Mouse (Mus musculus) cerebellum, adult 9-11 months (tissue): ENCODE measurements around the gene 1700042G07Rik.

Source experiments
- DNase-seq: peaks from one replicate; pipeline ENCODE4 v3.0.0; 2022

Gene 1700042G07Rik

GRCm38 (mm10) chr4:116164759-116165554 is 8.2 kb upstream of the 1700042G07Rik start:
- no peak for DNase-seq

- DNase-seq, result no peak
These were observed 7.3 kb upstream of the 1700042G07Rik start for GRCm38 (mm10) chr4:116165708-116166407.

DNA sequence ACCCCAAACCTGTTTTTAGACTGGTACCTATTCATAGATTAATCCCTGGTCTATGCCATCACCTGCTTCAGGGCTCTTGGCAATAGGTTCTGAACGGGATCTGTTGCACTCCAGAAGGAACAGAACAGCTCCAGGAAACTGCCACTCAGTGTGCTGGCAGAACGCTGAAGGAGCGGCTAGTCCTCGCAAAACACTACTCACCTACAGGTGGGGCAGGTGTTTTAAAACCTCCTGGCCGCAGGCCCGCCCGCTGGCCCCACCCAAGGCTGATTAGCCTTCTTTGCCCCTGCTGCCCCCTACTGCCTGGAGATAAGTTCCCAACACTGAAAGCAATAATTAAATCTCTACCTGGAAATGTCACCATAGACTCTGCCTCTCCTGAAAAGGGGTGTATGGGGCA is 5.8 kb upstream of the 1700042G07Rik start, which contains the start of gene Tspan1:
Gene Tspan1, minus strand, starts transcription at position 198 of the 400 bp plus-strand sequence.
- no peak for DNase-seq

DNA sequence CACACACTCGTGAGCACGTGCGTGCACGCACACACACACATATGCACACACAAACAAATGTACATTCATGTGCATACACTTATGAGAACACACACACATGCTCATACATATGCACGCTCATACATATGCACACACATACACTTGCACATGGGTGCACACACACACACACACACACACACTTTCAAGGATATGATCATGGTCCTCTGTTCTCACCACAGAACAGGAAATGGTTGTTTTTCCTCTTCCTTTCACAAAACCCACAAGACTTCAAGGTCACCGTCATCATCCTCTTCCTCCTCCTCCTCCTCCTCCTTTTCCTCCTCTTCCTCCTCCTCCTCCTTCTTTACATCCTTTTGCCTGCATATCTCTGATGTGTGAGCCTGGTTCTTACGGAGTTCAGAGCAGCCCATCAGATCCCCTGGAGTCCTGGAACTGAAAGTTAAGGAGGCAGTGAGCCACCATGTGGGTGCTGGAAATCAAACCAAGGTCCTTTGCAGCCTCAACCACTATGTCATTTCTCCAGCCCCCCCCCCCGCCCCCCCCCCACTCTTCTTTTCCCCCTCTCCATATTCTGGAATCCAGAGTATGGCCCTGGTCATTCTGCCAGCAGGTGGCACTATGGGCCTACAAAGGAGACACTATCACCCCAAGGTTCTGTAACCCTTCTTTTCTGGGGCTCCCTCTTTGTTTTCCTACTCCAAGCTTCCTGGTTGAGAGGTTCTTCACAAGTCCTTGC is 4.4 kb upstream of the 1700042G07Rik start:
- DNase-seq, result peak; percentile 82

GRCm38 (mm10) chr4:116169353-116169672 is 3.9 kb upstream of the 1700042G07Rik start:
- DNase-seq, result no peak

- DNase-seq, result peak; percentile 57
These were observed 580 bp downstream of the 1700042G07Rik start for GRCm38 (mm10) chr4:116173752-116174151.

DNA sequence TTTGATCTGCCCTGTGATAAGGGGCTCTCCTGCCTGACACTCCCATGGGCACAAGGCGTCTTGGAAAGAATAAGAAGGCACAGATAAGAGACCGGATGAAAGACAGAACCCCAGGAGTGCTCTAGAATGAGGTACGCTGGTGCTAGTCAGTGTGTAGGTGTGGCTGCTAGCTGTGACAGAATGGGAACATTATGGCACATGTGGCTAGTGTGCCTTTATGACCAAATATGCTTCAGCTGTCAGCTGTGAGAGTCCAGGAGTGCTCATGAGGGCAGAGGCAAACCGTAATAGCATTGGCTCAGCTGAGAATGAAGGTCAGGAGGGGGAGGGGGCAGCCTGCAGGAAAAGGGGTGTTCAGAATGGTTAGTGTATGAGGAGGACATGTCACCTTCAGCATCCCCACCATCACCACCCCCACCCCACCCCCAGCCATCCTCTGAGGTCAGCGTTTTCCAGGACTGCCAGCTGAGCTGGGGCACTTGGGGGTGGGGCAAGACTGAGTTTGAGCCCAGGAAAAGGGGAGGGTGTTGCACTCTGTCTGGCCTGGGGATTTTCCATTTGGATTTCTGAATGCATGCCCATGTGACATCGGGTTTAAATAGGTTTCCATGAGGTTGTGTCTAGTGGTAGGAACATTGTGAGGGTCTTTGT is 1.4 kb downstream of the 1700042G07Rik start:
- peak; percentile 90 for DNase-seq

GRCm38 (mm10) chr4:116175136-116175535 is 2.0 kb downstream of the 1700042G07Rik start:
- no peak for DNase-seq

- DNase-seq, result peak; percentile 90
These were observed 2.8 kb downstream of the 1700042G07Rik start for GRCm38 (mm10) chr4:116175711-116176542.

DNA sequence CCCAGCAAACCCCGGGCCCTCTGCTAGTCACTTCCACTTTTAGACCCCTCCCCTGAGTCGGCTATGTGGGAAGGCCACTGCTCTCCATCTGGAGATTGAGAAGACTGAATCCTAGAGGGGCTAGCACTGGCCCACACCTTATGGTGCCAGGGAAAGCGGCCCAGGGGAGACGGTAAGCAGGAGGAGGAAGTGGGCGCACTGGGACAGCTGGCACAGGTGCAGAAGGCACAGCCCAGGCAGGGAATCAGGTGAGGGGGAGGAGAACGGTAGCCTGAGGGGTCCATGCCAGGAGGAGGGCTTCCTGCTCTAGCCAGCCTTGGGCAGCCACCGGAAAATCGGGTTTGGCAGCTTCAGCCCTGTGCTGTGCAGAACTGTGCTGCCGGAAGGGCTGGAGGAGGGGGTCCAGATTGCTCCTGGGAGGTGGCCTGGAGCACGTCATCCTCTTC is 3.4 kb downstream of the 1700042G07Rik start:
- DNase-seq, result peak; percentile 99

DNA sequence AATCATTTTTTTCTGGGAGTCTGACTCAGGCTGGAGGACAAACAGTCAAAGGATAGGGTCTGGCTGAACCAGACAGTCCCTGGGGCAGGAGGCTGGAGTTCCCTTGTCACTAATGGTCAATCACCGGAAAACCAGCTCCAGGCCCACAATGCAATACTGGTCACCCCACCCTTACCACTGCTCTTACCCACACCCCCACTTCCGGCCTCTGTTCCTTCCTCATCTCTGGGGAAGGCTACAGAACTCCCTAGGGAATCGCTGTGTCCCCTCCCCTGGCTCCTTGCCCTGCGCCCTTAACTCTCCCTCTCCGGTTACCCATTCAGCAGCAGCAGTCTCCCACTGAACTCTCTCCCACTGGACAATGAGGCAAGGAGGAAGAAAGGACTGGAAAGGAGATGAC is 4.0 kb downstream of the 1700042G07Rik start:
- peak; percentile 86 for DNase-seq

DNA sequence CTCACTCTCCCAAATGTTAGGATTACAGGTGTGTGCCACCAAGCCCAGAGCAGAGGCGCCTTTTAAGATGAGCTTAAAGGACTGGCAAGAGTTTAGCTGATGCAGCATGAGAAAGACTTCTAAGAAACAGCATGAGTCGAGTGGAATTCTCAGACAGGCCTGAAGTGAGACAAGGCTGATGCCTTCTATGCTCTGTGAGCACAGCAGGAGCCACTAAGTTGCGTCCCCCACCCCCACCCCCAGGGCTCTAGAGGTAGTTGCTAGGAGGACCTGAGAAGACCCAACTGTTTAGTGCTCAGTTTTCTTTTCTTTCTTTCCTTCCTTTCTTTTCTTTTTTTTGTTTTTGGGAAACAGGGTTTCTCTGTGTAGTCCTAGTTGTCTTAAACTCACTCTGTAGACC is 8.9 kb downstream of the 1700042G07Rik start:
- no peak for DNase-seq

DNA sequence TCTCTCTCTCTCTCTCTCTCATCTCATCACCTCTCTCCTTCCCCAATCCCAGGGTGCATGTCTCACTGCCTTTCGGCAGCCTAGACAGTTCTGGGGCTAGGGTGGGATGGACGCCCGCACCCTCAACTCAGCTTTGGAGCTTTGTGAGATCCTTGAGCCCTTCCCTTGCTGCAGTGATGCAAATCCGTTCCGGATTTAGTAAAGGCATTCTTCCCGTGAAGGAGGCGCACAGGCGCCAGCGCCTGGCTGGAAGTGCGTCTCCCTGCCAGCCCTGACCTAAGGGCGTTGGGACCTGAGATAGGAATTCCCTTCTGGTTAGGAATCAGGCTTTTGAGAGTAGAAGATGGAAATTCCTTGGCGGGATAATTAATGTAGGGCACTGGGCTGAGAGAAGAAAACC is 9.6 kb downstream of the 1700042G07Rik start:
- DNase-seq, result peak; percentile 77

GRCm38 (mm10) chr4:116185083-116185482 is 11.9 kb downstream of the 1700042G07Rik start:
- DNase-seq, result peak; percentile 47

DNA sequence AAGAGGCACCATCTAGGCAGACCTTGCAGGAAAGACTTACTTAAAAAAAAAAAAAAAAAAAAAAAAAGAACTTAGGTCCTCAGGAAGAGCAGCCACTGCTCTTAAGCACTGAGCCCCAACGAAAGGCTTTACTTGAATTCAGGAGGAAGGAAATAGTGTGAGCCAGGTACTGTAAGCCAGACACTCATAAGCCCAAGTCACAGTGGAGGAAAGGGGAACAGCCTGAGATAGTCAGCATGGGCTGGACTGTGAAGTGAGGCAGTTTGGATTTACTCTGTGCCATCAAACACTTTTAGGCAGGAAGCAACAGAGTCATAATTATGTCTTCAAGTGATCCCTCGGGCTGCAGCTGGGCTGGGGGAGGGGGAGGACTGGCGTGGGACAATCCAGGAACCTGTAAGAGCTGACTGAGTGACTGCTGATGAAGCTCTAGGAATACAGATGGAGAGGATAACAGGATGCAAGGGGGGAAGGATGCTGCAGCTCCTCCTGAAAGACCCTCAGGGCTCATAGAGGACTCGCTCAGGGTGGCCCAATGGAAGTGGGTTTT is 19.2 kb downstream of the 1700042G07Rik start:
- DNase-seq, result no peak

DNA sequence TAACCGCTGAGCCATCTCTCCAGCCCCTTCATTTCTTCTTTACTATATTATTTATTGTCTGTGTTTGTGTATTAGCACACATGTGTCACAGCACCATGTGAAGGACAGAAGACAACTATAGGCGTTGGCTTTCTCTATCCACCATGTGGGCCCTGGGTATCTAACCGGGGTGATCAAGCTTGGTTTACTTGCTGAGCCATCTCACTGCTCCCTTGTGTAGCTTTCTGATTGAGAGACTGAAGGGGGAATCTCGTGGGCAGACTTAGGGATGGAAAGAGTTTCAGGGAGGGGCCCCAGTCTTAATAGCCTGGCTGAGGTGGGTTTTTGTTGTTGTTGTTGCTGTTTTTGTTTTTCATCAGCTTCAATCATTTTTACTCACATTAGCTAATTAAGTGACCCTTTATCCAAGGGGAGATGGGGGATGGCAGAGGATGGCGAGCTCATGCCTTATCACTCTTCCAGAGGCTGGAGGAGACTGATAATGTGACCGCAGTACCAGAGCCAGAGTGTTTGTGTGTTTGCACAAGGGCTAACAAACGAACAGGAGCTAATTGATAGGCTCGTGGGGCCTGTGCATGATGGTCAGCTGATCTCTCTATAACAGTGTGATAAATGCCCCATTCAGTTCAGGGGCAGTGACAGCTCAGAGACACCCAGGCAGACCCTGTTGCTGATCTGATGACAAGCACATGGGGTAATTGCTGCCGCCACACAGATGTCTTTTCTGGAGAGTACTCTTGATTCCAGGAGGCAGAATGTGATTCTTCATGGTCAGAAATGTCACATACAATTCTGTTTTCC is 20.6 kb downstream of the 1700042G07Rik start:
- no peak for DNase-seq

DNA sequence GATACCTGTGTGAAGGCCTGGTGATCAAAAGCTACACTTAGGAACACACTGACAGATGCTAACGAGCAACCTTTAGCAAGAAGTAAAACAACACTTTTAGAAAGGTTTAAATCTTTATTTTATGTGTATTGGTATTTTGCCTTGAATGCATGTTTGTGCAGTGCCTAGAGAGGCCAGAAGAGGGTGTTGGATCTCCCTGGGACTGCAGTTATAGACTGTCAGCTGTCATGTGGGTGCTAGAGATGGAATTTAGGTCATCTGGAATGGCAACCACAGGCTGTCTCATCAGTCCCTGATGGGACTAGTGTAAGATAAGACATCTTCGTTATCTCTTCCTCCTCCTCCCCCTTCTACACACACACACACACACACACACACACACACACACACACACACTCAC is 25.2 kb downstream of the 1700042G07Rik start:
- DNase-seq, result peak; percentile 53

DNA sequence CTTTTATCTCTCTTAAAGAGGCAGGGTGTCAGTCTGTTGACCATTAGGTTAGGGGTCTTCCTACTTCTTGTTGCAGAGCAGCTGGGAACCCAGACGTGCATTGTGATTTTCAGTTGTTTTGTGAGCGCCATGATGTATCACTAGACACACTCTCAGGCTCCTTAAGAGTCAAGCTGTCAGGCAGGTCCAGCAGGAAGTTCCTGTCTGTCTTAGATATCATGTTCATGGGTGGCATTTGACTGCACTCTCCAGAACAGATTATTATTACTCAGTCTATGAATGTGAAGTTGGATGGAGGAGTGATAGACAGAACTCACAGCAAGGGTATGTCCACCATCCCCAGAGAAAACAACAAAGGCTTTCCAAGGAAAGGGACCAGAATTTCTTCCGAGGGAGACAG is 31.2 kb downstream of the 1700042G07Rik start:
- DNase-seq, result no peak

DNA sequence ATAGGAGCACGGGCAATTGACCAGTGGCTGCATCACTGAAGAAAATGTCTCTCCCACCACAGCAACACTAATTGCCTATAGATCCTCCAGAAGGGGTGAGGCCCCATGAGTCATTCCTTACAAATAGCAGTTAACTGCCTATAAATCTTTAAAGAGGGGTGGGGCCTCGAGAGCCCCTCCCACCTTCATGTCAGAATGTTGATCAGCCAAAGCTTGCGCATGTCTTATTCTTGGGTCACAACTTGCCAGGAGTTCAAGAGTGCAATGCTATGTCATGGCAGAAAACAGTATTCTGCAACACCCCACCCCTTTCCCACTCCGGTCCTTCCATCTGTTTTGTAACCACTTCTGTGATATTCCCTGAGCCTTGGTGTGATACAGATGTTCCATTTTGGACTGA is 33.4 kb downstream of the 1700042G07Rik start:
- no peak for DNase-seq

DNA sequence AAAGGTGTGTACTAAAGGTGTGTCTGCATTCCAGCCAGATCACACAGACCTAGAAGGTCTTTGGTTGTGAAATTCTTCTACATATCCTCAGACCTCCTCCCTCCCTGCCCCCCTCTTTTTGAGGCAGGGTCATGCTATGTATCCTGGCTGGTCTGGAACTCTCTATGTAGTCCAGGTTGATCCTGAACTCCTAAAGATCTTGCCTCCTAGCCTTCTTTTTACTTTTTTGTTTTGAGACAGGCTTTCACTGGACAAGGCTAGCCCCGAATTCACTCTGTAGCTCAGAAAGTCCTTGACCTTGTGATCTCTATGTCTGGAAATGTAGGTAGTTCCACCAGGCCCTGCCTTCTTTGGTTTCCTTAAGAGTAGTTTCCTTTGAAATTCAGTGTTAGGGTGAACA is 35.7 kb downstream of the 1700042G07Rik start:
- DNase-seq, result no peak
